Mouse (Mus musculus): Measurements from ENCODE around the gene Rbfox1. TPM values are rescaled to one million over a fixed set of nuclear protein-coding genes. Genes with fewer than 3 reads are reported as not detected.

The Rbfox1 gene
- polyA plus RNA-seq, 1 experiment from 2014 or later = 4.7 TPM

- no peak overlapping the region for H3K4me2 ChIP-seq (ENCODE audit: low read length)
- WGBS = 94% methylated on average over 4 of the region's 4 CpGs
- H3K4me3 ChIP-seq (ENCODE audit: control insufficient read depth in 1 of 2, insufficient read depth in 1 of 2, low read depth in 1 of 2, low read length in 2 of 2) = no peak overlapping the region
- H3K9ac ChIP-seq (ENCODE audit: low read length) = no peak overlapping the region
- ATAC-seq (ENCODE audit: insufficient number of reproducible peaks, insufficient read depth, low FRiP score, low read depth) = no peak
- H3K27ac ChIP-seq (replicated peaks in 1 of 2; ENCODE audit: control insufficient read depth in 1 of 2, insufficient read depth in 1 of 2, low read depth in 2 of 2, low read length in 2 of 2) = no peak overlapping the region
- no peaks in the 10 kb centered on the region for H3K4me1 ChIP-seq (ENCODE audit: control insufficient read depth in 2 of 2, insufficient read depth in 2 of 2, low read length in 2 of 2)
- H3K36me3 ChIP-seq (ENCODE audit: control insufficient read depth, insufficient read depth, low read length) = no peaks in the 10 kb centered on the region
- no peaks in the 10 kb centered on the region for H3K27me3 ChIP-seq (ENCODE audit: control insufficient read depth, insufficient read depth, low read length)
- H3K9me3 ChIP-seq (ENCODE audit: control insufficient read depth, low read length) = no peaks in the 10 kb centered on the region
Measured at GRCm38 (mm10) chr16:6283496-6283895, 398.3 kb downstream of the Rbfox1 start.

GRCm38 (mm10) chr16:6284317-6284716 is 399.2 kb downstream of the Rbfox1 start:
- no peak for ATAC-seq (ENCODE audit: insufficient number of reproducible peaks, insufficient read depth, low FRiP score, low read depth)
- no peak overlapping the region for H3K9ac ChIP-seq (ENCODE audit: low read length)
- no peak overlapping the region for H3K4me2 ChIP-seq (ENCODE audit: low read length)
- WGBS = 57% methylated on average over 4 of the region's 4 CpGs
- no peak overlapping the region for H3K4me3 ChIP-seq (ENCODE audit: control insufficient read depth in 1 of 2, insufficient read depth in 1 of 2, low read depth in 1 of 2, low read length in 2 of 2)
- H3K27ac ChIP-seq (replicated peaks in 1 of 2; ENCODE audit: control insufficient read depth in 1 of 2, insufficient read depth in 1 of 2, low read depth in 2 of 2, low read length in 2 of 2) = no peak overlapping the region
- no peaks in the 10 kb centered on the region for H3K4me1 ChIP-seq (ENCODE audit: control insufficient read depth in 2 of 2, insufficient read depth in 2 of 2, low read length in 2 of 2)
- no peaks in the 10 kb centered on the region for H3K27me3 ChIP-seq (ENCODE audit: control insufficient read depth, insufficient read depth, low read length)
- H3K9me3 ChIP-seq (ENCODE audit: control insufficient read depth, low read length) = no peaks in the 10 kb centered on the region
- no peaks in the 10 kb centered on the region for H3K36me3 ChIP-seq (ENCODE audit: control insufficient read depth, insufficient read depth, low read length)

- no peak overlapping the region for H3K4me2 ChIP-seq (ENCODE audit: low read length)
Measured at GRCm38 (mm10) chr16:6287699-6288098, 402.5 kb downstream of the Rbfox1 start.

GRCm38 (mm10) chr16:6300112-6300511 is 415.0 kb downstream of the Rbfox1 start:
- 32% methylated on average over 5 of the region's 5 CpGs for WGBS
- Histone ChIP-seq H3K27me3 (ENCODE audit: control insufficient read depth, insufficient read depth, low read length) (no peaks in the 10 kb centered on the region), H3K4me2 (ENCODE audit: low read length) (no peak overlapping the region), H3K4me1 (ENCODE audit: control insufficient read depth in 2 of 2, insufficient read depth in 2 of 2, low read length in 2 of 2) (no peaks in the 10 kb centered on the region), H3K9ac (ENCODE audit: low read length) (no peak overlapping the region), H3K9me3 (ENCODE audit: control insufficient read depth, low read length) (no peaks in the 10 kb centered on the region), H3K36me3 (ENCODE audit: control insufficient read depth, insufficient read depth, low read length) (no peaks in the 10 kb centered on the region), H3K4me3 (ENCODE audit: control insufficient read depth in 1 of 2, insufficient read depth in 1 of 2, low read depth in 1 of 2, low read length in 2 of 2) (no peak overlapping the region), H3K27ac (replicated peaks in 1 of 2; ENCODE audit: control insufficient read depth in 1 of 2, insufficient read depth in 1 of 2, low read depth in 2 of 2, low read length in 2 of 2) (no peak overlapping the region)
- ATAC-seq (ENCODE audit: insufficient number of reproducible peaks, insufficient read depth, low FRiP score, low read depth) = no peak

More at GRCm38 (mm10) chr16:6287699-6288098, 402.5 kb downstream of the Rbfox1 start:
- Histone ChIP-seq H3K36me3 (ENCODE audit: control insufficient read depth, insufficient read depth, low read length) (no peaks in the 10 kb centered on the region), H3K9me3 (ENCODE audit: control insufficient read depth, low read length) (no peaks in the 10 kb centered on the region), H3K9ac (ENCODE audit: low read length) (no peak overlapping the region), H3K27ac (replicated peaks in 1 of 2; ENCODE audit: control insufficient read depth in 1 of 2, insufficient read depth in 1 of 2, low read depth in 2 of 2, low read length in 2 of 2) (no peak overlapping the region), H3K4me3 (ENCODE audit: control insufficient read depth in 1 of 2, insufficient read depth in 1 of 2, low read depth in 1 of 2, low read length in 2 of 2) (no peak overlapping the region), H3K4me1 (ENCODE audit: control insufficient read depth in 2 of 2, insufficient read depth in 2 of 2, low read length in 2 of 2) (no peaks in the 10 kb centered on the region), H3K27me3 (ENCODE audit: control insufficient read depth, insufficient read depth, low read length) (no peaks in the 10 kb centered on the region)
- ATAC-seq (ENCODE audit: insufficient number of reproducible peaks, insufficient read depth, low FRiP score, low read depth) = no peak
- 73% methylated on average over 2 of the region's 2 CpGs for WGBS

GRCm38 (mm10) chr16:6303082-6303481 is 417.9 kb downstream of the Rbfox1 start:
- Histone ChIP-seq H3K36me3 (ENCODE audit: control insufficient read depth, insufficient read depth, low read length) (no peaks in the 10 kb centered on the region), H3K27ac (replicated peaks in 1 of 2; ENCODE audit: control insufficient read depth in 1 of 2, insufficient read depth in 1 of 2, low read depth in 2 of 2, low read length in 2 of 2) (no peak overlapping the region), H3K9ac (ENCODE audit: low read length) (no peak overlapping the region), H3K4me3 (ENCODE audit: control insufficient read depth in 1 of 2, insufficient read depth in 1 of 2, low read depth in 1 of 2, low read length in 2 of 2) (no peak overlapping the region), H3K9me3 (ENCODE audit: control insufficient read depth, low read length) (no peaks in the 10 kb centered on the region), H3K4me1 (ENCODE audit: control insufficient read depth in 2 of 2, insufficient read depth in 2 of 2, low read length in 2 of 2) (no peaks in the 10 kb centered on the region), H3K4me2 (ENCODE audit: low read length) (no peak overlapping the region), H3K27me3 (ENCODE audit: control insufficient read depth, insufficient read depth, low read length) (no peaks in the 10 kb centered on the region)
- ATAC-seq (ENCODE audit: insufficient number of reproducible peaks, insufficient read depth, low FRiP score, low read depth) = no peak
- 53% methylated on average over 1 of the region's 1 CpGs for WGBS

GRCm38 (mm10) chr16:6309940-6310339 is 424.8 kb downstream of the Rbfox1 start:
- Histone ChIP-seq H3K4me2 (ENCODE audit: low read length) (no peak overlapping the region), H3K4me3 (ENCODE audit: control insufficient read depth in 1 of 2, insufficient read depth in 1 of 2, low read depth in 1 of 2, low read length in 2 of 2) (no peak overlapping the region), H3K27me3 (ENCODE audit: control insufficient read depth, insufficient read depth, low read length) (no peaks in the 10 kb centered on the region), H3K4me1 (ENCODE audit: control insufficient read depth in 2 of 2, insufficient read depth in 2 of 2, low read length in 2 of 2) (no peaks in the 10 kb centered on the region), H3K9ac (ENCODE audit: low read length) (no peak overlapping the region), H3K27ac (replicated peaks in 1 of 2; ENCODE audit: control insufficient read depth in 1 of 2, insufficient read depth in 1 of 2, low read depth in 2 of 2, low read length in 2 of 2) (no peak overlapping the region), H3K36me3 (ENCODE audit: control insufficient read depth, insufficient read depth, low read length) (no peaks in the 10 kb centered on the region), H3K9me3 (ENCODE audit: control insufficient read depth, low read length) (no peaks in the 10 kb centered on the region)
- ATAC-seq (ENCODE audit: insufficient number of reproducible peaks, insufficient read depth, low FRiP score, low read depth) = no peak

GRCm38 (mm10) chr16:6310744-6311678 is 425.9 kb downstream of the Rbfox1 start:
- Histone ChIP-seq H3K36me3 (ENCODE audit: control insufficient read depth, insufficient read depth, low read length) (no peaks in the 10 kb centered on the region), H3K27me3 (ENCODE audit: control insufficient read depth, insufficient read depth, low read length) (no peaks in the 10 kb centered on the region), H3K4me1 (ENCODE audit: control insufficient read depth in 2 of 2, insufficient read depth in 2 of 2, low read length in 2 of 2) (no peaks in the 10 kb centered on the region), H3K4me3 (ENCODE audit: control insufficient read depth in 1 of 2, insufficient read depth in 1 of 2, low read depth in 1 of 2, low read length in 2 of 2) (no peak overlapping the region), H3K9me3 (ENCODE audit: control insufficient read depth, low read length) (no peaks in the 10 kb centered on the region), H3K27ac (replicated peaks in 1 of 2; ENCODE audit: control insufficient read depth in 1 of 2, insufficient read depth in 1 of 2, low read depth in 2 of 2, low read length in 2 of 2) (no peak overlapping the region), H3K4me2 (ENCODE audit: low read length) (no peak overlapping the region), H3K9ac (ENCODE audit: low read length) (no peak overlapping the region)
- WGBS = 83% methylated on average over 18 of the region's 18 CpGs
- ATAC-seq (ENCODE audit: insufficient number of reproducible peaks, insufficient read depth, low FRiP score, low read depth) = no peak

- H3K9ac ChIP-seq (ENCODE audit: low read length) = no peak overlapping the region
- H3K27me3 ChIP-seq (ENCODE audit: control insufficient read depth, insufficient read depth, low read length) = no peaks in the 10 kb centered on the region
- H3K4me3 ChIP-seq (ENCODE audit: control insufficient read depth in 1 of 2, insufficient read depth in 1 of 2, low read depth in 1 of 2, low read length in 2 of 2) = no peak overlapping the region
- no peak overlapping the region for H3K4me2 ChIP-seq (ENCODE audit: low read length)
- 68% methylated on average over 6 of the region's 6 CpGs for WGBS
- no peaks in the 10 kb centered on the region for H3K36me3 ChIP-seq (ENCODE audit: control insufficient read depth, insufficient read depth, low read length)
- H3K4me1 ChIP-seq (ENCODE audit: control insufficient read depth in 2 of 2, insufficient read depth in 2 of 2, low read length in 2 of 2) = no peaks in the 10 kb centered on the region
- H3K27ac ChIP-seq (replicated peaks in 1 of 2; ENCODE audit: control insufficient read depth in 1 of 2, insufficient read depth in 1 of 2, low read depth in 2 of 2, low read length in 2 of 2) = no peak overlapping the region
- no peaks in the 10 kb centered on the region for H3K9me3 ChIP-seq (ENCODE audit: control insufficient read depth, low read length)
- no peak for ATAC-seq (ENCODE audit: insufficient number of reproducible peaks, insufficient read depth, low FRiP score, low read depth)
Measured at GRCm38 (mm10) chr16:6313689-6314088, 428.5 kb downstream of the Rbfox1 start.
